Mouse (Mus musculus): ENCODE measurements around the gene Klhdc7a. TPM values are rescaled to one million over a fixed set of nuclear protein-coding genes. Genes with fewer than 3 reads are reported as not detected.
"Not testable (repeated sequence)": the region's sequence is repeated elsewhere in the genome, so short reads cannot be mapped to it uniquely, and the experiment has no call there.

Gene Klhdc7a
- polyA plus RNA-seq, 1 experiment, result not detected

DNA sequence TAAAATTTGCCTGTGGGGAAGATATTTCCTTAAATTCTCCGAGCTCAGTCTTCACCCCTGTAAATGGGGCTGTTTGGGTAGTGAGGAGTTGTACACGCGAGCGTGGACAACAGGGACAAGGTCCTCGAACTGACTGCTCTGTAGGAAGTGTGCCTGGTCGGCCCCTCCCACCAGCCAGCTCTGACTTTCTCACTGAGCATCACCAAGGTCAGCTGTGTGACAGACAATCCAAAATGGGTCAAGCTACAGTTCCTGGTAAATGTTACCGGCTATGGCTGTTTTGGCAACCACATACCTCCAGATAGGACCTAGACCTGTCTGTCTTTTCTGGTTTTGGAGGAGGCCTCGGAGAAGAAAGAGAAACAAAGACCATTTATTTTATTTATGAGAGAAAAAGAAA is 6.0 kb downstream of the Klhdc7a start:
- Histone ChIP-seq H3K4me1 (ENCODE audit: control insufficient read depth, insufficient read depth, low read length) (no peaks in the 10 kb centered on the region), H3K27ac (ENCODE audit: insufficient read depth, low read depth, low read length) (no peak overlapping the region), H3K4me3 (ENCODE audit: insufficient read depth, low read length) (no peak overlapping the region)
- TF ChIP-seq POLR2A (IDR thresholded peaks at IDR 0.05; ENCODE audit: borderline replicate concordance, low read depth, low read length) (no peak), CTCF (IDR thresholded peaks at IDR 0.05; ENCODE audit: low read depth, low read length) (no peak)

DNA sequence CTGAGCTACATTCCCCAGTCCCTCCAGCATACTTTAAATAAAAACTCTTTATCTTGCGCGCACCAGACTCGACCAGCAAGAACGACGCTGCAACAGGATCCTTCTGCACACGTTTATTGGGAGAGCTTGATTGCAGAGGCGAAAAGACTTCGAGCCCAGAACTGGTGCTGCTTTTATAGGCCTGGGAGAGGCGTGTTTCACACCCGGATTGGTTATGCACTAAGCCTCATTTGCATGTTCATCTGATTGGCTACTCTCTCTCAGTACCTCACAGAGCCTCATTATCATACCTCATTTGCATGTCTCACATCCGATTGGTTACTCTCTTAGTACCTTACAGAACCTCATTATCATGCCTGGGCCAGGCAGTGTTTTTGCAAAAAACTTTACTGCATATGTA is 6.5 kb downstream of the Klhdc7a start:
- H3K4me3 ChIP-seq (ENCODE audit: insufficient read depth, low read length); H3K27ac ChIP-seq (ENCODE audit: insufficient read depth, low read depth, low read length); H3K4me1 ChIP-seq (ENCODE audit: control insufficient read depth, insufficient read depth, low read length): not testable (repeated sequence)

DNA sequence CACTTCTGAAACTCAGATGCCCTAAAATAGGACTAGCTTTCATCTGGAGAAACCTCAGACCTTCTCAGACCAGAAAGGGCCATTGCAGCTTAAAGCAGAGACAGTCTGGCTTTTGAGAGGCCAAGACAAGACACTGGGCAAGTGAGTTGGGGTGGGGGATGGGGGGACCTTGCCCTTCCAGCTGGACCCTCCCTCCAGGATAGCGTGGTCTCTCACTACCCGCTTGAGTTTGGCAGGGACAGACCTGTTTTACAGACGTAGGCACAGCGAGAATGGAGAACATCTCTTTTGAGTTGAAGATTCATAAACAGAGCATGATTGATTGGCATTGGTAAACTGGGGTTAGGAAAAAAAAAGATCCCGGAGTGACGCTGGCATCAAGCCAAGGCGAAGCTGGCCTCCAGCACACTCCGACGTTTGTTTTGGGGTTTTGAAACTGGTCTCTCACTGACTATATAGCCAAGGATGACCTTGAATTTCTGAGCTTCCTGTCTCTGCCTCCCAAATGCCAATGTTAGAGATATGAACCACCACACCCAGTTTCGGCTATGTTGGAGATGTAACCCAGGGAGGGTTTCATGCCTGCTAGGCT is 7.0 kb downstream of the Klhdc7a start:
- no peaks in the 10 kb centered on the region for H3K4me1 ChIP-seq (ENCODE audit: control insufficient read depth, insufficient read depth, low read length)
- no peak overlapping the region for H3K27ac ChIP-seq (ENCODE audit: insufficient read depth, low read depth, low read length)
- no peak for TF ChIP-seq CTCF (IDR thresholded peaks at IDR 0.05; ENCODE audit: low read depth, low read length)
- no peak for TF ChIP-seq POLR2A (IDR thresholded peaks at IDR 0.05; ENCODE audit: borderline replicate concordance, low read depth, low read length)
- no peak overlapping the region for H3K4me3 ChIP-seq (ENCODE audit: insufficient read depth, low read length)

DNA sequence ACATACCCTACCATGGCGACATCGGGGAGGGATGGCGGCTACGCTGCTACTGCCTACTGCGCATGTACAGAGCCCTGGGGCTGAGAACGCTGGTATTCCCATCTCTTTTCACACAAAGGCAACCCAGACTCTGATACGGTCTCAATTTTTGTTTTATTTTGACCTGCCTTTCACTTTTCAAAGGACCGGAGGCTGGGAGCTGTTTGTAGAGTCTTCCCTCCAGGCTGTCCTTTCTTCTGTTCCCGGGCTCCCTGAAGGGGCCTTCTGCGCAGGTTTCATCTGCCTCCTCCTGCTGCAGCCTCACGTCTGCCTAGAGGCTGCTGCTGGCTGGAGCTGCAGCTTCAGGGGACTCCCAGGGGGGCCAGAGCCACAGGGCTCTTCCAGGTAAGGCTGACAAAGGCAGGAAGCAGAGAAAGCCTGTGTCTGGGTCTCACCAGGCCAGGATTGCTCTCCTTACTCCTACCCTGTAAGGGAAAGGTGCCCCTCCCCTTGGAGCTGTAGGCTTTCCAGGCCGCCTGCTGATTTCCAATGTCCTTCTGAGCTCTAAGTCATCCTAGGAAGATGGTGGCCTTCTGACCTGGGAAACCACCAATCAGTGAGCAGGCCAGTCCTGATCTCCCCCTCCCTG is 7.6 kb downstream of the Klhdc7a start:
- TF ChIP-seq POLR2A (IDR thresholded peaks at IDR 0.05; ENCODE audit: borderline replicate concordance, low read depth, low read length), result no peak
- TF ChIP-seq CTCF (IDR thresholded peaks at IDR 0.05; ENCODE audit: low read depth, low read length), result no peak
- Histone ChIP-seq H3K4me3 (ENCODE audit: insufficient read depth, low read length) (no peak overlapping the region), H3K27ac (ENCODE audit: insufficient read depth, low read depth, low read length) (no peak overlapping the region), H3K4me1 (ENCODE audit: control insufficient read depth, insufficient read depth, low read length) (no peaks in the 10 kb centered on the region)

DNA sequence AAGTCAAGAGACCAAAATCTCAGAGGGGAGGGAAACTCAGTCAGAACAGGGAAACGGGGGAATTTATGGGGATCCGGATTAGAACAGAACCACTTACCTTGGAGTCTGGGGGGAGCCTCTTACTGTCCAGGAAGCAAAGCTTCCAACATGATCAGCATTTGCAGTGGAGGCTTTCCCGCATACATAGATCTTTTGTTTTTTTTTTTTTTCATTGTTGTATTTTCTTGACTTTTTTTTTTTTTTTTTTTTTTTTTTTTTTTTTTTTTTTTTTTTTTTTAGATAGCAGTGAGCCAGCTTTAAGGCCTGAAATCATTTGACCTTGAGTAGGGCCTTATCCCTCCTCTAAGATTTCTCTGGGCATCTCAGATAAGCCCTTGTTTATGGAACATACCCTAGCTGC is 8.6 kb downstream of the Klhdc7a start:
- Histone ChIP-seq H3K4me3 (ENCODE audit: insufficient read depth, low read length) (no peak overlapping the region), H3K27ac (ENCODE audit: insufficient read depth, low read depth, low read length) (no peak overlapping the region), H3K4me1 (ENCODE audit: control insufficient read depth, insufficient read depth, low read length) (no peaks in the 10 kb centered on the region)
- TF ChIP-seq POLR2A (IDR thresholded peaks at IDR 0.05; ENCODE audit: borderline replicate concordance, low read depth, low read length) (no peak), CTCF (IDR thresholded peaks at IDR 0.05; ENCODE audit: low read depth, low read length) (no peak)

DNA sequence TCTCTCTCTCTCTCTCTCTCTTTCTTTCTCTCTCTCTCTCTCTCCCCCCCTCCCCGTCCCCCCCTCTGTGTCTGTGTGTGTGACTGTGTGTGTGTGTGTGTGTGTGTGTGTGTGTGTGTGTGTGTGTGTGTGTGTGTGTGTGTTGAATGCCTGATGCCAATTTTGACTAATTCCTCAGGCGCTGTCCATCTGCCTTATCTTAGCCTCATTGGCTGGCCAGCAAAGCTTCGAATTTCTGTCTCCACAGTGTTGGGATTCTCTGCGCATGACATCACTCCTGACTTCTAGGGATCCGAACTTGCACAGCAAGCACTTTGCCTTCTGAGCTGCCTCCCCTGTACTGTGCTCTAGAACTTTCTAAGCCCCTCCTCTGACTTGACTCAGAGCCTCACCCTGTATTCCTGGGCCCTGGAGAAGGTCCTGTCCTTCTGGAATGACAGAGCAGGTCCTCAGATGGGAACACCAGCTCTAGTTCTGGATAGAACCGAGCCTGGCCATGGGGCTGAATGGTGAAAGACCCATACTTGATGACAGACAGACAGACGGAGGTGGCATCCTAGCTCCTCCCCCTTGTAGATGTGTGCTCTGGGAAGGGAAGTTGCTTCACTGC is 16.8 kb downstream of the Klhdc7a start:
- Histone ChIP-seq H3K27ac (ENCODE audit: insufficient read depth, low read depth, low read length) (no peak overlapping the region), H3K4me3 (ENCODE audit: insufficient read depth, low read length) (no peak overlapping the region), H3K4me1 (ENCODE audit: control insufficient read depth, insufficient read depth, low read length) (no peaks in the 10 kb centered on the region)
- TF ChIP-seq CTCF (IDR thresholded peaks at IDR 0.05; ENCODE audit: low read depth, low read length) (no peak), POLR2A (IDR thresholded peaks at IDR 0.05; ENCODE audit: borderline replicate concordance, low read depth, low read length) (no peak)

DNA sequence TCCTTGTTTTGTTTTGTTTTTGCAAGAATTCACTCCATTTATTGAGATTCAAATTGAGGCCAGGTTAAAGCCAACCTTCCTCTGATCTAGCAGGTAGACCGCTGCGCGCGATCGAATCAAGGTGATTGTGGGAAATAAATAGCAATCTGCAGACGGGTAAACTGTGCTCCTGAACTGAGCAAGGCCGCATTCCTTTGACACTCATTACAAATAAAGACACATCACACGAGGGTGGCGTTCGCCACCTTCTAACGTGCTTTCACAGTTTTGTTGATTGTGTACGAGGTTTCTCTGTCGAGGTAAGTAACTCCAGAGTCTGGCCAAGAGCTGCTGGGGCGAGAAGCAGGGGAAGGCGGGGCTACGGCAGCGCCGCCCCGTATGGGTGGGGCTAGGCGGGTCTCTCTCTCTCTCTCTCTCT is 17.4 kb downstream of the Klhdc7a start:
- TF ChIP-seq POLR2A (IDR thresholded peaks at IDR 0.05; ENCODE audit: borderline replicate concordance, low read depth, low read length), result no peak
- TF ChIP-seq CTCF (IDR thresholded peaks at IDR 0.05; ENCODE audit: low read depth, low read length), result no peak
- no peak overlapping the region for H3K4me3 ChIP-seq (ENCODE audit: insufficient read depth, low read length)
- no peak overlapping the region for H3K27ac ChIP-seq (ENCODE audit: insufficient read depth, low read depth, low read length)
- H3K4me1 ChIP-seq (ENCODE audit: control insufficient read depth, insufficient read depth, low read length), result no peaks in the 10 kb centered on the region

DNA sequence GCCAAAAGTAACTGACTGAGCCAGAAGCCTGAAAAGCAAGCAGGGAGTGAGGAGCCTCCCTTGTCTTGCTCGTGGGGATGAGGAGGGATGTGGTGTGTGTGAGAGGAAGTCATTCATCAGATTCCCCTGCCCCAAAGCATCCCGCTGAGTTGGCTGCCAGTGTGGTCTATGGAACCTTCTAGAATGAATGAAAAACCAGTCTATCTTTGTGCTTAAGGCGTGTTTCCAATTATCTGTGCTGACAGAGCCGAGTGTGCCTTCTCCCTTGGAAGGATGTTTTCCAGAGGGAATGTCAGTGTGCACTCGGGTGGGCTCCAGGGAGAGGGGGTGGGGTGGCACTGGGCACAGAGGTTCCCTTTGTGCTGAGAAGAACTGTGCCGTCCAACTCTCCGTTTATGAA is 19.2 kb downstream of the Klhdc7a start:
- TF ChIP-seq CTCF (IDR thresholded peaks at IDR 0.05; ENCODE audit: low read depth, low read length) (no peak), POLR2A (IDR thresholded peaks at IDR 0.05; ENCODE audit: borderline replicate concordance, low read depth, low read length) (no peak)
- Histone ChIP-seq H3K27ac (ENCODE audit: insufficient read depth, low read depth, low read length) (no peak overlapping the region), H3K4me1 (ENCODE audit: control insufficient read depth, insufficient read depth, low read length) (no peaks in the 10 kb centered on the region), H3K4me3 (ENCODE audit: insufficient read depth, low read length) (no peak overlapping the region)

DNA sequence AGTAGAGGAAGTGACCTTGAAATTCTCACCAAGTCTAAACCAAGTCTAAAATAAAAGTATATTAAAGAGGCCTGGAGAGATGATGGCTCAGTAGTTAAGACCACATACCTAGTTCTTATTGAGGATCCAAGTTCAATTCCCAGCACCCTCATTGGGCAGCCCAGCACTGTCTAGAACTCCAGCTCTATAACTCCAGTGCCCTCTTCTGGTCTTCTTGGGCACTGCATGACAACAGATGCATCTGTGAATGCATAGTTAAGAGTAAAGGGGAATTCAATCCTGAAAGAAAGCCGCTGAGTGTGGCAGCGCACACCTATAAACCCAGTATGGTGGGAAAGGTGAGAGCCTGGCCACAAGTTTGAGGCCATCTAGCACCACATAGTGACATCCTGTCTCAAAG is 20.5 kb downstream of the Klhdc7a start:
- Histone ChIP-seq H3K27ac (ENCODE audit: insufficient read depth, low read depth, low read length) (no peak overlapping the region), H3K4me1 (ENCODE audit: control insufficient read depth, insufficient read depth, low read length) (no peaks in the 10 kb centered on the region), H3K4me3 (ENCODE audit: insufficient read depth, low read length) (no peak overlapping the region)
- TF ChIP-seq CTCF (IDR thresholded peaks at IDR 0.05; ENCODE audit: low read depth, low read length), result no peak
- no peak for TF ChIP-seq POLR2A (IDR thresholded peaks at IDR 0.05; ENCODE audit: borderline replicate concordance, low read depth, low read length)

DNA sequence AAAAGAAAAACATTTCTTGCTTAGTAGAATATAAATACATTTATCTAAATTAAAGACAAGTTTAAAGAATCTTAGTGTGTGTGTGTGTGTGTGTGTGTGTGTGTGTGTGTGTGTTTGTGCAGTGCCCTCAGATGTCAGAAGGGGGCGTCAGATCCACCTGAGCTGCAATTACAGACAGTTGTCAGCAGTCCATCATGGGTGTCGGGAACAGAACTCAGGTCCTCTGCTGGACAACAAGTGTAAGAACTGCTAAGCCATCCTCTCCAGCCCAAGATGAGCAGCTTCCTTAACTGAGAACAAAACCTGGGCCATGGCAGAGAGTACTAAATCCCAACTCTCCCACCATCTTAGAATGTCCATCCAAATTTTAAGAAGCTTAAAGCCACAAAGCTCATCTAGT is 26.0 kb downstream of the Klhdc7a start:
- Histone ChIP-seq H3K27ac (ENCODE audit: insufficient read depth, low read depth, low read length) (no peak overlapping the region), H3K4me1 (ENCODE audit: control insufficient read depth, insufficient read depth, low read length) (no peaks in the 10 kb centered on the region), H3K4me3 (ENCODE audit: insufficient read depth, low read length) (no peak overlapping the region)
- TF ChIP-seq POLR2A (IDR thresholded peaks at IDR 0.05; ENCODE audit: borderline replicate concordance, low read depth, low read length), result no peak

Measured in bone marrow macrophage, adult 2 months (primary cell).